Mouse (Mus musculus) midbrain, embryonic 15.5 days (tissue): ENCODE results near the gene Rhob. TPM values are rescaled to one million over a fixed set of nuclear protein-coding genes. Genes with fewer than 3 reads are reported as not detected.

Source experiments
- ATAC-seq: fragments of 200-750 bp; cut with Nextera tagmentation; replicated peaks from 2 replicates; pipeline ENCODE4 v1.8.0; 2017; ENCODE audit warnings: moderate TSS enrichment
- H3K27ac ChIP-seq: fragments of 300-500 bp; sonication (generic); 2 replicates; pipeline ENCODE4 v1.5.1; 2015; ENCODE audit warnings: mild to moderate bottlenecking, inconsistent platforms
- H3K27me3 ChIP-seq: fragments of 300-500 bp; sonication (generic); replicated peaks from 2 replicates; pipeline ENCODE4 v1.6.1; 2015; ENCODE audit warnings: inconsistent platforms
- H3K36me3 ChIP-seq: fragments of 300-500 bp; sonication (generic); replicated peaks from 2 replicates; pipeline ENCODE4 v1.6.1; 2015; ENCODE audit warnings: inconsistent platforms
- H3K4me1 ChIP-seq: fragments of 300-500 bp; sonication (generic); 2 replicates; pipeline ENCODE4 v1.6.1; 2015; ENCODE audit warnings: inconsistent platforms
- H3K4me2 ChIP-seq: fragments of 300-500 bp; sonication (generic); 2 replicates; pipeline ENCODE4 v1.6.1; 2015; ENCODE audit warnings: inconsistent platforms, mild to moderate bottlenecking, moderate library complexity
- H3K4me3 ChIP-seq: fragments of 300-500 bp; sonication (generic); 2 replicates; pipeline ENCODE4 v1.5.1; 2015; ENCODE audit warnings: mild to moderate bottlenecking, inconsistent platforms
- H3K9ac ChIP-seq: fragments of 300-500 bp; sonication (generic); 2 replicates; pipeline ENCODE4 v1.6.1; 2015; ENCODE audit warnings: mild to moderate bottlenecking, inconsistent platforms
- H3K9me3 ChIP-seq: fragments of 300-500 bp; sonication (generic); 2 replicates; pipeline ENCODE4 v1.6.1; 2016; ENCODE audit warnings: inconsistent platforms
- WGBS: fragments of 180-500 bp; shearing (Covaris S2); methylation state at CpG from one replicate; pipeline ENCODE4 v1.1.7; 2015; ENCODE audit warnings: mixed read lengths; 5-methylcytosine and 5-hydroxymethylcytosine counted together
- polyA plus RNA-seq: library from polyadenylated mRNA; unstranded; fragments of >200 nt; fragmentation: Nextera tagmentation; extraction: Ambion mirVana; gene quantifications from 2 replicates; pipeline ENCODE4 v1.2.1, GENCODE M21; 2015

The Rhob gene
- polyA plus RNA-seq, 1 experiment from 2014 or later = 83.3 TPM

DNA sequence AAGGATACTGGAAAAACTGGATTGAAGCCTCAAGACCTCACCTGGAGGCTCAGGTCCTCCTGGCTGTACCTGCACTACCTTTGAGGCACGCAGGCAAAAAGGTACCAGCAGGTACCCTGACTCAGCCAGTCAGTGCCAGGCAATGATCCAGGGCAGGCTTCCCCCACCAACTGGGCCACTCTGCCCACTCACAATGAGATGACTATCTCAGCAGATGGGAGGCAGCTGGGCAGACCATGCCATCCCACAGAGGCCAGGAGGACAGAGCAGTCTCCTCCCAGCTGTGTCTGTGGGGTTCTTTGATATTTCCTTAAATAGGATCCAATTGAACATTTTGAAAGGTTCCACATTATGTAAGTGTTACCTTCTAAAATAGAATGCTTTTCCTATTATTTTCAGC lies 49.8 kb downstream of the Rhob start:
- no peak overlapping the region for H3K27ac ChIP-seq
- no peak overlapping the region for H3K4me3 ChIP-seq
- no peak overlapping the region for H3K9ac ChIP-seq
- H3K27me3 ChIP-seq = no peaks in the 10 kb centered on the region
- no peaks in the 10 kb centered on the region for H3K9me3 ChIP-seq
- H3K4me2 ChIP-seq = no peak overlapping the region
- 96% methylated on average over 1 of the region's 1 CpGs for WGBS
- H3K36me3 ChIP-seq = no peaks in the 10 kb centered on the region
- ATAC-seq = no peak
- H3K4me1 ChIP-seq = peaks cover 8% of the 10 kb centered on the region

Other genes with a start within 250 kb of the Rhob start
- 0.19 and 0.23 TPM in 2 replicates for gene Gdf7, start 198.1 kb downstream of the Rhob start, polyA plus RNA-seq
- 8.9 and 10.8 TPM in 2 replicates for gene Hs1bp3, start 186.6 kb downstream of the Rhob start, polyA plus RNA-seq
- gene Slc7a15, start 99.1 kb upstream of the Rhob start, polyA plus RNA-seq = not detected in 2 replicates
- gene Pum2, start 174.1 kb upstream of the Rhob start, polyA plus RNA-seq = 50.0 and 51.1 TPM in 2 replicates